Mouse (Mus musculus) midbrain, postnatal 0 days (tissue): ENCODE results near the gene 3110040M04Rik. TPM values are rescaled to one million over a fixed set of nuclear protein-coding genes. Genes with fewer than 3 reads are reported as not detected.
"Not testable (repeated sequence)": the region's sequence is repeated elsewhere in the genome, so short reads cannot be mapped to it uniquely, and the experiment has no call there.

Source experiments
- ATAC-seq: fragments of 200-750 bp; cut with Nextera tagmentation; 2 replicates; pipeline ENCODE4 v1.8.0; 2017; ENCODE audit warnings: moderate number of reproducible peaks, mild to moderate bottlenecking, moderate TSS enrichment, moderate library complexity; ENCODE audit not compliant: low FRiP score
- DNase-seq: peaks from one replicate; pipeline ENCODE4 v3.0.0-alpha.2; 2015; ENCODE audit warnings: low spot score
- H3K27ac ChIP-seq: fragments of 300-500 bp; sonication (generic); 2 replicates; pipeline ENCODE4 v1.5.1; 2014; ENCODE audit warnings: low read depth, mild to moderate bottlenecking, low read length, mixed read lengths
- H3K27me3 ChIP-seq: fragments of 300-500 bp; sonication (generic); 2 replicates; pipeline ENCODE4 v1.6.1; 2014; ENCODE audit warnings: low read length, control low read depth, mixed read lengths; ENCODE audit not compliant: insufficient read depth
- H3K36me3 ChIP-seq: fragments of 300-500 bp; sonication (generic); 2 replicates; pipeline ENCODE4 v1.6.1; 2014; ENCODE audit warnings: low read length, control low read depth, mixed read lengths; ENCODE audit not compliant: insufficient read depth
- H3K4me1 ChIP-seq: fragments of 300-500 bp; sonication (generic); 2 replicates; pipeline ENCODE4 v1.6.1; 2014; ENCODE audit warnings: mild to moderate bottlenecking, control low read depth, antibody characterized with exemption, low read length, mixed read lengths; ENCODE audit not compliant: insufficient read depth
- H3K4me2 ChIP-seq: fragments of 300-500 bp; sonication (generic); 2 replicates; pipeline ENCODE4 v1.6.1; 2014; ENCODE audit warnings: low read depth, mild to moderate bottlenecking, low read length, mixed read lengths; ENCODE audit not compliant: poor library complexity, severe bottlenecking
- H3K4me3 ChIP-seq: fragments of 300-500 bp; sonication (generic); 2 replicates; pipeline ENCODE4 v1.5.1; 2014; ENCODE audit warnings: low read depth, mild to moderate bottlenecking, low read length, moderate library complexity
- H3K9ac ChIP-seq: fragments of 300-500 bp; sonication (generic); replicated peaks from 2 replicates; pipeline ENCODE4 v1.6.1; 2014; ENCODE audit warnings: mild to moderate bottlenecking, low read length, moderate library complexity, mixed read lengths; ENCODE audit not compliant: poor library complexity, severe bottlenecking
- H3K9me3 ChIP-seq: fragments of 300-500 bp; sonication (generic); 2 replicates; pipeline ENCODE4 v1.6.1; 2016; ENCODE audit warnings: low read length, control low read depth
- CTCF ChIP-seq: IDR thresholded peaks from 2 replicates; pipeline ENCODE4 v1.5.1; 2016; ENCODE audit warnings: antibody characterized with exemption, mild to moderate bottlenecking
- WGBS: fragments of 180-500 bp; shearing (Covaris S2); extraction: QIAGEN DNeasy Blood & Tissue Kit; methylation state at CpG from one replicate; pipeline ENCODE4 v1.1.7; 2014; 5-methylcytosine and 5-hydroxymethylcytosine counted together
- polyA plus RNA-seq: library from polyadenylated mRNA; unstranded; fragments of >200 nt; fragmentation: Nextera tagmentation; extraction: Ambion mirVana; gene quantifications from 2 replicates; pipeline ENCODE4 v1.2.1, GENCODE M21; 2015
- total RNA-seq: library from RNA; depleted of rRNA; stranded (reverse); fragments of >200 nt; gene quantifications from 2 replicates; pipeline ENCODE4 v1.2.3, GENCODE M21; 2014; rRNA removed

3110040M04Rik gene
- total RNA-seq, result not detected in 2 replicates
- polyA plus RNA-seq, result not detected in 2 replicates

DNA sequence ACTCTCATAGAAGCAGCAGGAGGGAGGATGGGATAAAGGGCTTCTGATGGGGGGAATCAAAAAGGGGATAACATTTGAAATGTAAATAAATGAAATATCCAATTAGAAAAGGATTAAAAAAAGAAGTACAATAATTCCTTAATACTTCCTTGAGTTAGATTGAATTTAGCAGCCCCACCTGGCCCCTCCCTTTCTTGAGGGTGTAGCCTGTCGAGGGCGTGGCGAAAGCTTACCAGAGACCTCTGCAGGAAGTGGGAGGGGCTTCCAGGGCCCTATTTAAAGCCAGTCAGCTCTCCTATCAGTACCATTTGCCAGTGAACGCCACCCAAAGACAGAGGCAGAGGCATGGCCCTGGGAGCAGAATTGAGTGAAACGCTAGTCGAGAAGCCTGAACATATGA, at the start of gene 3110040M04Rik:
Gene 3110040M04Rik (plus strand): TSS at position 304 of the 400 bp plus-strand sequence.
- H3K27me3 ChIP-seq, H3K36me3 ChIP-seq, H3K9ac ChIP-seq, DNase-seq, H3K27ac ChIP-seq, H3K4me3 ChIP-seq, H3K4me2 ChIP-seq, H3K4me1 ChIP-seq, ATAC-seq, H3K9me3 ChIP-seq: not testable (repeated sequence)
- no CpG with 5 or more reads among the region's 6 CpGs for WGBS

DNA sequence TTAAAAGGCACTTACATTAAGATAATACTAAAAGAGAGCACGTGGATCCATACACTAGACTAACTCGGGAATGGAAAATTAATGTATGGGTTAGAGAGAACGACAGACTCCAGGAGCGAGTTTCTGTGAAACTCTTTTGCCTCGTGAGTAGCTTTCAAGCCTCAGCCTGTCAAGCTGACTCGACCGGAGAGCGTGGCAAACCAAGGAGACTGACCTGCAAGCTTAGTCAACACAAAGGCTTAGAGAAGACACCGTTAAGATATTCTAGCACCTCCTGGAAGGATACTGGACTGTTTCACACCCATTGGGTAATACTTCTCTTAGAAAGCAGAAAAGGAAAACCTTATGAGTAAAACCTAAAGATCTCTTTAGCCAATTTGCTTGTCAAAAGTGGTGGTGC, 49.8 kb upstream of the 3110040M04Rik start:
- not testable (repeated sequence) for ATAC-seq

DNA sequence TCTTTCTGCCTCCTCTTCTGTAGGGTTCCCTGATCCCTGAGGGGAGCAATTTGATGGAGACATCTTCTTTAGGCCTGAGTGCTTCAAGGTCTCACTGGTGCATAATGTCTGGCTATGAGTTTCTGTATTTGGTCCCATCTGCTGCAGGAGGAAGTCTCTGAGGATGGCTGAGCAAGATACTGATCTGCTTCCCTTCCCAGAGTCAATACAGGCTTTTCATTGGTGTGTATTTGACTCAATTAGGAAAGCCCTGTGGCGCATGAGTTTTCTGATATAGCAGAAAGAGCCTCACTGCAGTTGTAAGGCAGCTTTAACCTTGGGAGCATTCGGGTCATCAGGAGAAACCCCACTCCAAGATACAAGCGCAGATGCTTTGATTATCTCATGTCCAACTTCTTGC, 47.8 kb upstream of the 3110040M04Rik start:
- H3K9ac ChIP-seq, result no peak overlapping the region
- no peak for ATAC-seq
- 93% methylated on average over 3 of the region's 3 CpGs for WGBS

More for the DNA sequence above, 49.8 kb upstream of the 3110040M04Rik start:
- DNase-seq, H3K4me1 ChIP-seq, H3K27ac ChIP-seq, H3K36me3 ChIP-seq, H3K9me3 ChIP-seq, H3K4me2 ChIP-seq, H3K9ac ChIP-seq, H3K27me3 ChIP-seq, H3K4me3 ChIP-seq: not testable (repeated sequence)
- 90% methylated on average over 9 of the region's 9 CpGs for WGBS

DNA sequence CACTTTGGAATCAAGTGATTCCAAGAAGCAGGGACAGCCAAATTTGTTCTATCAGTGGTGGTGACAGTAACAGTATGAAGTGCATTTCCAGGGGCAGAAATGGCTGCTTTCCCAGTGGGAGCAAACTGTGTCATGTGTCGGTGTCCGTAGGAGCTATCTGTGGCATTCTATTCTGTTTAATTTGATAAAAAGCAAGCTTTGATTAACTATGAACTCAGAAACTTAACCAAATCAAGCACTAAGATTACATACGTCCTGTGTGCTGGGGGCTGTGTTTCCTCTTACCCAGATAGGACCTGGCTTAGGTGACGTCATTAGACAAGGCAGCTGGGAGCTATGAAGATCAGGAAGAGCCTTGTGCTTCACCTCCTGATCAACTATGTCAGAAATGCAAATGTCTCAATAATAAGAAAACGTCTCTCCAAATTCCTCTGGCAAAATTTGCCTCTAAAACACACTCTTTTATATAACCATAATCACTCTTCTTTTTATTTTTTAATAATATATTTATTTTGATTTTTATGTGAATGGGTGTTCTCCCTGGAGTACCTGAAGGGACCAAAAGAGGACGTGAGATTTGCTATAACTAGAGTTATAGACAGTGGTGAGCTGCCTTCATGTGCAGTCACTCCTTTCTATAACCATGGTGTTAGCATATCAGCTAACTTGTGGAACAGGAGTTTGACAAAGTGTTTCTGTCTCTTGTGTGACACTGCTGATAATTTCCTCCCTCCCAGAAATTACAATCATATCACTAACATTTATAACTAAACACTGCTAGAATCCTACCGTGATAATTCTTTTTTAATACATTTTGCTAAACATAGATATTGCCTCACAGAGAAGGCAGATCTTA, 46.9 kb upstream of the 3110040M04Rik start:
- no peak for ATAC-seq

More for the DNA sequence above, 47.8 kb upstream of the 3110040M04Rik start:
- Histone ChIP-seq H3K36me3 (no peaks in the 10 kb centered on the region), H3K4me2 (no peak overlapping the region), H3K9me3 (no peaks in the 10 kb centered on the region), H3K27ac (no peak overlapping the region), H3K4me3 (no peak overlapping the region), H3K27me3 (no peaks in the 10 kb centered on the region), H3K4me1 (no peaks in the 10 kb centered on the region)
- TF ChIP-seq CTCF, result no peak
- no peak for DNase-seq

DNA sequence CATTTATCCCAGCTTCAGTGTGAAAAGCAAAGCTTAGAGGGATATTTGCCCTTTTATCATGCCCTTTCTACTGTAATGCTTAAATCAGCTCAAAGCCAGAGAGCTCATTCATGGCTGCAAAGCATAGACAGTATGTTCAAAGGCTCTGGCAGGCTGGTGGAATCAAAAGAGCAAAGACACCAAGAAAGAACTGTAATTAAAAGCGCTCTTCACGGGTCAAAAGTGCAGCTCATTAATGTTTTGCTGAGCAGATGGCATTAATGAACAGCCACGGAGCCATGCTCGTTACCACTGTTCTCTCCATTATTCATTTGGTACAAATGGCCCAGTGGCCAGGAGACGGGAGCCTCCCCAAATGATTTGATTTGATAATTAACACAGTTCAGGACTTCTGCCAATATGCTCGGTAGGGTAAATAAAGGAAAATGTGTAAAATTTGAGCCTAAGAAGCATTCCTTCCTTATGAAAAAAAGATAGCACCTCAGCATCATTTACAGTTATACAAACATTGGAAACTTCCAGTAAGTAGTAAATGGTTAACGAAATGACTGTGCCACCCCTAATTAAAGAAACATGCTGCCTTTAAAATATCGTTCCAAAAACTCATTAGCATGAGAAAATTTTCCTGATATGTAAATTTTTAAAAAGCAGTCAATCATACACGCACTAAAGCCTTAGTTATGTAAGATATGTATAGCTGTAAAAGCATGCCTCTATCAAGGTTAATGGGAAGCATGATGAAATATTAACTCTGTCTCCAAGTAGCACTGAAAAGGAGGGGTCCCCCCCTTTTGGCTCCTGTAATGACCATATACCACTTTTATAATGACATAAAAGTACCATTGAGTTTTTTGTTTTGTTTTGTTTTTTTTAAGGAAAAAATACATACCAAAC, 45.7 kb upstream of the 3110040M04Rik start:
- TF ChIP-seq CTCF, result no peak
- no peak overlapping the region for H3K4me2 ChIP-seq
- H3K27me3 ChIP-seq, result no peaks in the 10 kb centered on the region
- no peaks in the 10 kb centered on the region for H3K36me3 ChIP-seq
- no peaks in the 10 kb centered on the region for H3K9me3 ChIP-seq
- WGBS, result 43% methylated on average over 9 of the region's 9 CpGs
- no peaks in the 10 kb centered on the region for H3K4me1 ChIP-seq
- DNase-seq, result peak; percentile 39
- no peak overlapping the region for H3K27ac ChIP-seq
- no peak overlapping the region for H3K9ac ChIP-seq
- peak; percentile 34; the same call in 1 of the 2 replicates for ATAC-seq
- H3K4me3 ChIP-seq, result no peak overlapping the region

More for the DNA sequence above, 46.9 kb upstream of the 3110040M04Rik start:
- Histone ChIP-seq H3K4me2 (no peak overlapping the region), H3K27me3 (no peaks in the 10 kb centered on the region), H3K9ac (no peak overlapping the region), H3K9me3 (no peaks in the 10 kb centered on the region), H3K4me3 (no peak overlapping the region), H3K36me3 (no peaks in the 10 kb centered on the region), H3K27ac (no peak overlapping the region), H3K4me1 (no peaks in the 10 kb centered on the region)
- no peak for TF ChIP-seq CTCF
- WGBS, result 81% methylated on average over 7 of the region's 7 CpGs
- no peak for DNase-seq
